Mouse (Mus musculus) myocyte (in vitro differentiated cells): ENCODE data around the gene Mcf2l. TPM values are rescaled to one million over a fixed set of nuclear protein-coding genes. Genes with fewer than 3 reads are reported as not detected.

Source experiments
- H3K27me3 ChIP-seq: one replicate; pipeline ENCODE4 v1.6.1; 2011; ENCODE audit not compliant: control insufficient read depth, insufficient read depth, insufficient read length
- H3K36me3 ChIP-seq: one replicate; pipeline ENCODE4 v1.6.1; 2011; ENCODE audit not compliant: control insufficient read depth, insufficient read depth
- H3K4me2 ChIP-seq: one replicate; pipeline ENCODE4 v1.6.1; 2011; ENCODE audit warnings: low read depth, control low read depth
- H3K4me3 ChIP-seq: one replicate; pipeline ENCODE4 v1.5.1; 2011; ENCODE audit warnings: mild to moderate bottlenecking, control low read depth, moderate library complexity
- H3K79me2 ChIP-seq: one replicate; pipeline ENCODE4 v1.6.1; 2011; ENCODE audit not compliant: control insufficient read depth, insufficient read depth
- H3ac ChIP-seq: one replicate; pipeline ENCODE4 v1.6.1; 2011; ENCODE audit not compliant: control insufficient read depth, insufficient read length
- CEBPB ChIP-seq: IDR thresholded peaks from 2 replicates; pipeline ENCODE4 v1.6.1; 2011; ENCODE audit warnings: mild to moderate bottlenecking, moderate library complexity; ENCODE audit not compliant: poor library complexity, insufficient read depth, severe bottlenecking
- E2F4 ChIP-seq: IDR thresholded peaks from one replicate; pipeline ENCODE4 v1.6.1; 2011; ENCODE audit warnings: mild to moderate bottlenecking, control low read depth, moderate library complexity; ENCODE audit not compliant: insufficient read depth
- MAX ChIP-seq: IDR thresholded peaks from one replicate; pipeline ENCODE4 v1.6.1; 2011; ENCODE audit warnings: low read depth, mild to moderate bottlenecking, control low read depth
- MYOD1 ChIP-seq, 3 experiments: IDR thresholded peaks; one replicate each; pipeline ENCODE4 v1.6.1; 2011; ENCODE audit warnings: control low read depth in 2 of 3, low read depth in 2 of 3, mild to moderate bottlenecking in 2 of 3, moderate library complexity in 1 of 3; ENCODE audit not compliant: insufficient read length in 2 of 3, control insufficient read depth in 1 of 3
- MYOG ChIP-seq, 3 experiments: IDR thresholded peaks; one replicate each; pipeline ENCODE4 v1.6.1; 2011; ENCODE audit warnings: control low read depth in 2 of 3, low read depth in 2 of 3, mild to moderate bottlenecking in 2 of 3; ENCODE audit not compliant: insufficient read length in 2 of 3, control insufficient read depth in 1 of 3, insufficient read depth in 1 of 3
- POLR2A ChIP-seq: IDR thresholded peaks from one replicate; pipeline ENCODE4 v1.6.1; 2011; ENCODE audit warnings: low read depth, mild to moderate bottlenecking, control low read depth, moderate library complexity; ENCODE audit not compliant: insufficient read length
- POLR2AphosphoS2 ChIP-seq: IDR thresholded peaks from one replicate; pipeline ENCODE4 v1.6.1; 2011; ENCODE audit warnings: low read depth, control low read depth; ENCODE audit not compliant: insufficient read length
- REST ChIP-seq: IDR thresholded peaks from one replicate; pipeline ENCODE4 v1.6.1; 2011; ENCODE audit warnings: mild to moderate bottlenecking, control low read depth, moderate library complexity; ENCODE audit not compliant: insufficient read depth, insufficient read length
- SRF ChIP-seq: IDR thresholded peaks from one replicate; pipeline ENCODE4 v1.6.1; 2011; ENCODE audit warnings: low read depth; ENCODE audit not compliant: control insufficient read depth, insufficient read length
- TCF12 ChIP-seq: IDR thresholded peaks from one replicate; pipeline ENCODE4 v1.6.1; 2011; ENCODE audit warnings: mild to moderate bottlenecking, control low read depth; ENCODE audit not compliant: poor library complexity, insufficient read depth, severe bottlenecking
- TCF3 ChIP-seq: IDR thresholded peaks from one replicate; pipeline ENCODE4 v1.6.1; 2011; ENCODE audit warnings: low read depth, control low read depth; ENCODE audit not compliant: insufficient read length
- USF1 ChIP-seq: IDR thresholded peaks from one replicate; pipeline ENCODE4 v1.6.1; 2011; ENCODE audit warnings: low read depth, mild to moderate bottlenecking, control low read depth, moderate library complexity
- polyA plus RNA-seq: library from polyadenylated mRNA; unstranded; fragments of >200 nt; fragmentation: generic; extraction: Trizol; gene quantifications from one replicate; pipeline ENCODE4 v1.2.1, GENCODE M21; 2012; ENCODE audit warnings: missing spikeins

Gene Mcf2l
- polyA plus RNA-seq, 1 experiment, result 1.2 TPM

GRCm38 (mm10) chr8:12932520-12932919 is 58.9 kb downstream of the Mcf2l start:
- no peak overlapping the region for H3K4me2 ChIP-seq
- H3K4me3 ChIP-seq, result no peak overlapping the region
- TF ChIP-seq POLR2A (no peak), MYOG (IDR thresholded peaks at IDR 0.05; ENCODE audit: control insufficient read depth in 1 of 3, insufficient read depth in 1 of 3, insufficient read length in 2 of 3, low read depth in 2 of 3) (peak in 1 of 3 experiments; percentile 63), TCF12 (no peak), CEBPB (no peak), MYOD1 (IDR thresholded peaks at IDR 0.05; ENCODE audit: control insufficient read depth in 1 of 3, insufficient read length in 2 of 3, low read depth in 2 of 3) (peak in 2 of 3 experiments; percentile 51 to 52)
- no peaks in the 10 kb centered on the region for H3K79me2 ChIP-seq
- peaks cover 56% of the 10 kb centered on the region for H3K27me3 ChIP-seq
- no peak overlapping the region for H3ac ChIP-seq
- no peaks in the 10 kb centered on the region for H3K36me3 ChIP-seq

GRCm38 (mm10) chr8:12933765-12934164 is 60.2 kb downstream of the Mcf2l start:
- TF ChIP-seq TCF3 (no peak), MAX (no peak), MYOD1 (IDR thresholded peaks at IDR 0.05; ENCODE audit: control insufficient read depth in 1 of 3, insufficient read length in 2 of 3, low read depth in 2 of 3) (no peak), MYOG (IDR thresholded peaks at IDR 0.05; ENCODE audit: control insufficient read depth in 1 of 3, insufficient read depth in 1 of 3, insufficient read length in 2 of 3, low read depth in 2 of 3) (no peak), CEBPB (no peak), E2F4 (no peak), POLR2AphosphoS2 (no peak), REST (no peak), POLR2A (no peak), TCF12 (no peak), SRF (no peak), USF1 (no peak)
- peaks cover 54% of the 10 kb centered on the region for H3K27me3 ChIP-seq
- H3K4me3 ChIP-seq, result no peak overlapping the region

GRCm38 (mm10) chr8:12934453-12935043 is 60.9 kb downstream of the Mcf2l start:
- Histone ChIP-seq H3K36me3 (no peaks in the 10 kb centered on the region), H3K27me3 (peaks cover 59% of the 10 kb centered on the region), H3K4me3 (no peak overlapping the region), H3K79me2 (no peaks in the 10 kb centered on the region), H3K4me2 (no peak overlapping the region), H3ac (no peak overlapping the region)
- TF ChIP-seq MAX (no peak), USF1 (no peak), TCF3 (no peak), E2F4 (no peak), POLR2AphosphoS2 (no peak), CEBPB (no peak), MYOG (IDR thresholded peaks at IDR 0.05; ENCODE audit: control insufficient read depth in 1 of 3, insufficient read depth in 1 of 3, insufficient read length in 2 of 3, low read depth in 2 of 3) (no peak), TCF12 (no peak), POLR2A (no peak), SRF (no peak), MYOD1 (IDR thresholded peaks at IDR 0.05; ENCODE audit: control insufficient read depth in 1 of 3, insufficient read length in 2 of 3, low read depth in 2 of 3) (no peak), REST (no peak)

More at GRCm38 (mm10) chr8:12933765-12934164, 60.2 kb downstream of the Mcf2l start:
- no peak overlapping the region for H3K4me2 ChIP-seq
- H3ac ChIP-seq, result no peak overlapping the region
- no peaks in the 10 kb centered on the region for H3K79me2 ChIP-seq
- no peaks in the 10 kb centered on the region for H3K36me3 ChIP-seq

- Histone ChIP-seq H3K79me2 (no peaks in the 10 kb centered on the region), H3ac (no peak overlapping the region), H3K36me3 (no peaks in the 10 kb centered on the region), H3K4me2 (no peak overlapping the region), H3K27me3 (peaks cover 65% of the 10 kb centered on the region), H3K4me3 (no peak overlapping the region)
- TF ChIP-seq MYOG (IDR thresholded peaks at IDR 0.05; ENCODE audit: control insufficient read depth in 1 of 3, insufficient read depth in 1 of 3, insufficient read length in 2 of 3, low read depth in 2 of 3), result no peak
- no peak for TF ChIP-seq TCF3
- no peak for TF ChIP-seq TCF12
- TF ChIP-seq USF1, result no peak
- no peak for TF ChIP-seq POLR2A
- no peak for TF ChIP-seq SRF
- TF ChIP-seq REST, result no peak
- TF ChIP-seq MYOD1 (IDR thresholded peaks at IDR 0.05; ENCODE audit: control insufficient read depth in 1 of 3, insufficient read length in 2 of 3, low read depth in 2 of 3), result no peak
These were observed 66.9 kb downstream of the Mcf2l start for GRCm38 (mm10) chr8:12940549-12940948.

- H3K36me3 ChIP-seq, result no peaks in the 10 kb centered on the region
- H3K4me2 ChIP-seq, result no peak overlapping the region
- no peak overlapping the region for H3K4me3 ChIP-seq
- peaks cover 72% of the 10 kb centered on the region for H3K27me3 ChIP-seq
- H3K79me2 ChIP-seq, result no peaks in the 10 kb centered on the region
- H3ac ChIP-seq, result no peak overlapping the region
- TF ChIP-seq MYOD1 (IDR thresholded peaks at IDR 0.05; ENCODE audit: control insufficient read depth in 1 of 3, insufficient read length in 2 of 3, low read depth in 2 of 3) (no peak), TCF3 (no peak), TCF12 (no peak), USF1 (no peak), CEBPB (no peak), SRF (no peak), MAX (no peak), POLR2A (no peak), MYOG (IDR thresholded peaks at IDR 0.05; ENCODE audit: control insufficient read depth in 1 of 3, insufficient read depth in 1 of 3, insufficient read length in 2 of 3, low read depth in 2 of 3) (no peak), REST (no peak), E2F4 (no peak), POLR2AphosphoS2 (no peak)
These were observed 67.7 kb downstream of the Mcf2l start for GRCm38 (mm10) chr8:12941161-12941926.
